Mouse (Mus musculus): ENCODE results near the gene Sf1.
A peak's percentile ranks its signal among the peaks of the same experiment; 100 is the strongest.

The Sf1 gene

DNA sequence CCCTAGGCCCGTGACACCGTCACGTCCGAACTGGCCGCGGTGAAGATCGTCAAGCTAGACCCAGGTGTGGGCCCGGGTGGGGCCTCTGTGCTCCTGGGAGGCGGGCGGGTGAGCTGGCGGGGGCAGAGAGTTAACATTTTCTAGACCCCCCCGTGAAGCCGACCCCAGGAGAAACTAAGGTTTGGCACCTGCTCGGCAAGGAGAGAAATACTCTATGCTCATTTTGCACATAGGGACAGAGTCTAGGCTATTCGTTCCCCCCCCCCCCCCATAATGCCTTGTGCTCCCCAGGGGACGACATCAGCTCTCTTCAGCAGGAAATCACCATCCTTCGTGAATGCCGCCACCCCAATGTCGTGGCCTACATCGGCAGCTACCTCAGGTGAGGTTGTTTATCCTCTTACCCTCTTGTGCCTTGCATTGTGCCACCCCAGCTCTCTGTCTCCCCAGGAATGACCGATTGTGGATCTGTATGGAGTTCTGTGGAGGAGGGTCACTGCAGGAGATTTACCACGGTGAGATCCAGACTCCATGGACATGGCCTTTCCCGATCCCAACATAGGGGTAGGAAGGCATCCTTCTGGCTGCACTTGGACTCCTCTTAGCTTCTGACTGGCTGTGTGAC lies 21.9 kb upstream of the Sf1 start:
- DNase-seq (ENCODE audit: low read depth, low spot score), result no peak

DNA sequence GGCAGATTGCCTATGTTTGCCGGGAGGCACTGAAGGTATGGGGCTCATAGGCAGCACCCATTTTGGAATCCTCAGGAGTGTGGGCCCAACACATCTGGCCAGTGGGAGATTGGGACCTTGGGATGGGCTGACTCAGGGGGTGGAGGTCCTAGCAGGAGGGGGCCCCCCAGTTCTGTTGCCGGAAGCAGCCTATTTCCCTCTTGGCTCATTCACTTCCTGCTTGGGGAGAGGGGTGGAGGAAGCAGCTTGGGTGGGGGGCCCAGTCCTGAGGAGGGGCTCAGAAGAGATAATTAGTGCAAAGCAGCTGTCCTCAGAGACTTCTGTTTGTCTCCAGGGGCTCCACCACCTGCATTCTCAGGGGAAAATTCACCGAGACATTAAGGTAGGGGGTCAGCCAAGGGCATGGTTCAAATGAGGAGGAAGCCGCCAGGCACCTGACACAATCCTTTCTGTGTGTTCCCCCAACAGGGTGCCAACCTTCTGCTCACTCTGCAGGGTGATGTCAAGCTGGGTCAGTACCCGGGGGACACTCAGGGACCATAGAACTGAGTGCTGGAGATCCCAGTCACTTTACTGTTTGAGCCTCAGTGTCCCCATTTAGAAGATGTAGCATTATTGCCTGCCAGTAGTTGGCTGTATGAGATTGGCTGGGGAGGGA lies 21.1 kb upstream of the Sf1 start:
- DNase-seq (ENCODE audit: low read depth, low spot score), result no peak

DNA sequence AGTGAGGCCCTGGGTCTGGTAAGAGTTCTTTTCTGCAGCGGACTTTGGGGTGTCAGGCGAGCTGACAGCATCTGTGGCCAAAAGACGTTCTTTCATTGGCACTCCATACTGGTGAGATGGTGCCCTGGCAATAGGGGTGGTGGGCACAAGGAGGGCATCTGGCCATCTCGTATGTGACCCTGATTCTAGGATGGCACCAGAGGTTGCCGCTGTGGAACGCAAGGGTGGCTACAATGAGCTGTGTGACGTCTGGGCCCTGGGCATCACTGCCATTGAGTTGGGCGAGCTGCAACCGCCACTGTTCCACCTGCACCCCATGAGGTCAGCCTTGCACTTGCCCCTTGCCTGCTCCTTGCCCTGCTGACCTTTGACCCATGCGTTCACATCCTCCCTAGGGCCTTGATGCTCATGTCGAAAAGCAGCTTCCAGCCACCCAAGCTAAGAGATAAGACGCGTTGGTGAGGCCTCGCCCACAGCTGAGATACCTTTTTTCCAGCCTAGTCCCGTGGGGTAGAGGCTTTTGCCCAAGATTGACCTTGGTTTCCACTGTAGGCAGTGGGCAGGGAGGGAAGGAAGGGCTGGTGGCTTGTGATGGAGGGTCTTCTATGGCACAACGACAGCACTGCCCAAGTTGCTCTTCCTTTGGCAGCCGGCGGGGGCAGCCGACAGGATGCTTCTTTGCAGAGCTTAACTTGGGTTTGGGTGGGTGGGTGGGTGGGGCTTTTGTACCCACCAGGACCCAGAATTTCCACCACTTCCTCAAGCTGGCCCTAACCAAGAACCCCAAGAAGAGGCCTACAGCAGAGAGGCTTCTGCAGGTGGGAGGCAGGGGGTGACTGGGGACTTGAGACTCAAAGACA lies 20.2 kb upstream of the Sf1 start:
- DNase-seq (ENCODE audit: low read depth, low spot score), result no peak

DNA sequence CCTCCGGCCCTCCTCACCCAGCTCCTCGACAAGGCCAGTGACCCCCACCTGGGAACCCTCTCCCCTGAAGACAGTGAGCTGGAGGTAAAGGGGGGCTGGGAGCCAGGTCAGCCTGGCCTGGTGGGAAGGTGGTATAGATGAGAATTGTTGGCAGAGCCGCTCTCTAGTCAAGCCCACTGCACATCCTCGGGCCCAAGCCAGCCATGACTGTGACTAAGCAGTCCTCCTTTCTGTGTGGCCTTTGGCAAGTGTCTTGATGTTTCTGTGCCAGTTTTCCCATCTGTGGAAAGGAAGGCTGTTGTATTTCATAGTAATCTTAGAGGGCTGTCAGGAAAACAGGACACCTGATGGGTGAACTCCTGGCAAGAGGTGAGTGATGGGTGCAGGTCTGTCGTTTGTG lies 19.5 kb upstream of the Sf1 start:
- DNase-seq (ENCODE audit: low read depth, low spot score), result no peak

DNA sequence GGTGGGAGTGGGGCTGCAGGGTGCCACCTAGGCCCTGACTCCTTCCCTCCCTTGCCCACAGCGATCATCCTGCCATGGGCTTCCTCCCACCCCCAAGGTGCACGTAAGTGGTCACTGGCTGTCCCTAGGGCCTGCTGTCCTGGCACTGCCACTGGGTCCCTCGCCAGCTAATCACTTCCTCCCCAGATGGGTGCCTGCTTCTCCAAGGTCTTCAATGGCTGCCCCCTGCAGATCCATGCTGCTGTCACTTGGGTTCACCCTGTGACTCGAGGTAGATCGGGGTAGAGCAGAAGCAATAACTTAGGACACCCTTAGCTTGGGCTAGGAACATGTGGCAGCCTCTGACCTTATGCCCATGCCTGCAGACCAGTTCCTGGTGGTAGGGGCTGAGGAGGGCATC lies 17.5 kb upstream of the Sf1 start:
- no peak for DNase-seq (ENCODE audit: low read depth, low spot score)

DNA sequence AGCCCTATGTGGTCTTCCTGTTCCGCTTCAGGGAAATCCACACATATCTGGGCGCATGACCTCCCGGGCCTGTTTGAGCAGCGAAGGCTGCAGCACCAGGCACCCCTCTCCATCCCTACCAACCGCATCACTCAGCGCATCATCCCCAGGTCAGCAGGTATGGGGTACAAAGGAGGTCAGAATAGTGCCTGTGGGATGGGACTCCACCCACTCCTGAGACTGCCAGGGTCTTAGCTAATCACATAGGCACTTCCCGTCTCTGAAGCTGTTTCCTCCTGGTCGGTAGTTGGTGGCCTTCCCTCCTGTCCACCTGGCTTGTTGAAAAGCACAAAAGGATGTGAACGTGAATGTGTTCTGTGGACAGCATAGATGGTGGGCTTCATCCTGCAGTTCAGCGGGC lies 16.8 kb upstream of the Sf1 start:
- no peak for DNase-seq (ENCODE audit: low read depth, low spot score)

DNA sequence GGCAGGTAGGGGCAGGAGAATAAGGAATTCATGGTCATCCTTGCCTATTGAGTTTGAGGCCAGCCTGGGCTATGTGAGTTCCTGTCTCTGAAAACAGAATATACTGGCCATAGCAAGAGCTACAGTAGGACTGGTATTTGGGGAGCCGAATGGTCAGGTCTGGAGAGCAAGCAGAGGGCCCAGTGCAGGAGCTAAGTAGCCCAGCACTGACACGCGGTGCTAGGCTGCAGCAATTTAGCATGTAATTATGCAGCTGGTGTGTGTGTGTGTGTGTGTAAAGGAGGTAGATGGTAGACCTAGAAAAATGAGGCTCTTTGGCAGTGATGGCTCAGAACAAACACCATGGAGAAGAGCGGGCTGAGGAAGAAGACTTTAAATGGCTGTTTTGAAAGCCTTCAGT lies 15.9 kb upstream of the Sf1 start:
- no peak for DNase-seq (ENCODE audit: low read depth, low spot score)

DNA sequence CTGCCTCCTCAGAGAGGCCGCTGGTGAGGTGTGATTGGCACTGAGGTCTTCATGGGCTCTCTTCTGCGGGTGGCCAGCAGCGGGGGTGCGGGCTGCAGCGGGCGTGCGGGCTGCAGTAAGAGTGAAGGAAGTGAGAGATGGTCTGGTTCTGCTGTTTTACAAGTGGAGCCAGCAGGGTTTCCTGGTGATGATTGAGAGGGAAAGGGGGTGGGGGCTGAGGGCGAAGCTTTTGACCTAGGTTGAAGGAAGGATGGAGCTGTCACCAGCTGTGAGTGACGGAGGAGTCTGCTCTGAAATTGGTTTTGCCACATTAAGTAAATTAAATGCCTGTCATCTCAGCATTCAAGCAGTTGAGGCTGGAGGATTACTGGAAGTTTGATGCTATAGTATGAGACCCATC lies 14.8 kb upstream of the Sf1 start:
- no peak for DNase-seq (ENCODE audit: low read depth, low spot score)

DNA sequence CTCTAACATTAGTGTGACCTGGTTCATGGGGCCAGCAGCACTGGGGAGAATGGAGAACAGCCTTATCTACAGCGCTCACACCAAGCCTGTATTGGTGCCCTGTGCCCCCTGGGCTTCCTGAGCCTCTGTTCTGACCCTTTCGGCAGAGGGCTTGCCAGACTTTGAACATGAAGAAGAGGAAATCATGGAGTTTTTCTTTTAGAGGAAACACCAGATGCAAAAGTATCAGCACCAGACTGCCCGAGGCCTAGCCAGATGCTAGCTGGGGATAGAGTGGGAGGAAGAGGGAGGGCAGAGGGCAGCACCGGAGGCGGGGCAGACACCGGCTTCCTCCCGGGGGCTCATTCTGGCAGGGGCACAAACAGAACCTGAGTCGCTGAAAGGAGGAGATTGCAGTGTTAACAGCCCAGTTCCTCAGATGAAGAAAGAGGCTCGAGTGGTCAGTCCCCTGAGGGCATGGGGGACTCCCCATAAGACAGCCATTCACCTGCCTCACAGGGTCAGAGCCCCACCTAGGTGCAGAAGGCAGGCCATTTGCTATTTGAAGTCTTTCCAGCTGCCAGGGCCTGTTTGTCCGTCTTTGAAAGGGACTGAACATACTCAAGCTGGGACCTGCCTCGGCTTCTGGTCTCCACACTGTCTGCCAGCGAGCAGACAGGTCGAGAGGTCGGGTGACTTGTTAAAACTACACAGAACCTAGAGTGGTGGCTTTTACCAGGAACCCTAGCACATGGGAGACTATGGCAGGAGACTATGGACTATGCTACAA lies 14.1 kb upstream of the Sf1 start:
- no peak for DNase-seq (ENCODE audit: low read depth, low spot score)

DNA sequence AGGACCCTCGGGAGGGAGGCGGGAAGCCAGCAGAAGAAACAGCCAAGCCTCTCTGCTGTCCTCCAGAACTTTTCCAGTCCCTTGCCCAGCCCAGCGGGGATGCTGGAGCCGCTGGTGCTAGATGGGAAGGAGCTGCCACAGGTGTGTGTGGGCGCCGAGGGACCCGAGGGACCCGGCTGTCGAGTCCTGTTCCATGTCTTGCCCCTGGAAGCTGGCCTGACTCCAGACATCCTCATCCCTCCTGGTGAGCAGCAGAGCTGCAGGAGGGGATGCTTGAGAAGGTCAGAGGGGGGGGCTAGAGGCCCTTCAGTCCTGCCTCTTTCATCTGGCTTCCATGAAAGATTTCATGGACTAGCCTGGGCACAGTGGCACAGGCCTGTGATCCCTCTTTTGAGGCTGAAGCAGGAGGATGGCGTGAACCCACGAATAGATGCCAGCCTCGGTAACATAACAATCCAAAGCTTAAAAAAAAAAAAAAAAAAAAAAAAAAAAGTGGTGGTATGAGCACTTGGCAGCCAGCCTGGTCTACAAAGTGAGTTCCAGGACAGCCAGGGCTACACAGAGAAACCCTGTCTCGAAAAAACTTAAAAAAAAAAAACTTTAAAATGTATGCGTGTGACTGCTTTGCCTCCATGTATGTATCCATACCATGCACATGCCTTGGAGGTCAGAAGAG lies 11.9 kb upstream of the Sf1 start:
- no peak for DNase-seq (ENCODE audit: low read depth, low spot score)

DNA sequence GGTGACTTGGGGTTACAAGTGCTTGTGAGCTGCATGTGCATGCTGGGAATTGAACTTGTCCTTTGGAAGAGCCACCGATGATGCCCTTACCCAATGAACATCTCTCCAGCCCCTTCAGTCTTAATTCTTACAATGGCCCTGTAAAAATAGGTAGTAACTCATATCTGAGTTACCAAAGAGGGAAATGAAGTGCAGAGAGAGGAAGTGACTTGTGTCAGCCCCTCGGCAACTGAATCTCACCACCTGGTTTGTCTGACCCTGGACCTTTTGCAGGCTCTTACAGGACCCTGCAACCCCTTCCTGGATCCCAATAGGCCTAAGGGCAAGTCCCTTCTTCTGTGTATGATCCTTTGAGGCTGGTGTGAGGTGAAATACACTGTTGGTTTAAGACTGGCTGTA lies 11.4 kb upstream of the Sf1 start:
- DNase-seq (ENCODE audit: low read depth, low spot score), result no peak

DNA sequence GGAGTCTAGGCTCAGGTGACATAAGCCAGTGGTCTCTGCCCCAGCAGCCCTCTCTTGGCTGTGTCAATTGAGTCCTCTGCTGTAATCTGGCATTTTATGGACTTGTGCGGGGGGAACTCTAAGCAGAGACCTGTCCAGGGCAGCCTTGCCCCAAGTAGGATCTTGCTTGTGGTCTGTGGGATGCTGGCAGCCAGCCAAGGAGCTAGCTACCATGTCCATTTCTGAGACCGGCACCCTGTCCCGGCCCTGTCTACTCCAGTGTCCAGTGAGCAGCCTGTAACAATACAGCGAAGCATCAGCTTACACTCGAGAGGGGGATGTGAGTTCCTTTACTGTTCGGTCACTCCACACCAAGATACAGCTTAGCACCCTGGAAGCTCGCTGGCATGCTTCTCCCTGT lies 9.5 kb upstream of the Sf1 start:
- no peak for DNase-seq (ENCODE audit: low read depth, low spot score)

DNA sequence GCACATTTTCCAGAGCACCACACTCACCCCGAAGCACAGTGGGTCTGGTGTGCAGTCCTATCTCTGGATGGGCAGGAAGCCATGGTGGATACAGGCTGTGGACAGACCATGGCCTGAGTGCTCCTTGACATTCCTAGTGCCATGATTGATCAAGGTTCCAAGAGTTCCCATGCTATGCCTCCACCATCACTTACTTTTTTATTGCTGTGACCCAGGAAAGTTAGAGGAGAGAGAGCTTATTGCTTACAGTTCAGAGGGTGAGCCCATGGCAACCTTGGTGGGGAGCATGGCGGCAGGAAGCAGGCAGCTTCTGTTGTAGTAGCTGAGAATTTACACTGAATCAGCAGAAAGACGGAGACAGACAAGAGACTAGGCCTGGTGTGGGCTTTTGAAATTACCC lies 2.2 kb upstream of the Sf1 start:
- no peak for DNase-seq (ENCODE audit: low read depth, low spot score)

DNA sequence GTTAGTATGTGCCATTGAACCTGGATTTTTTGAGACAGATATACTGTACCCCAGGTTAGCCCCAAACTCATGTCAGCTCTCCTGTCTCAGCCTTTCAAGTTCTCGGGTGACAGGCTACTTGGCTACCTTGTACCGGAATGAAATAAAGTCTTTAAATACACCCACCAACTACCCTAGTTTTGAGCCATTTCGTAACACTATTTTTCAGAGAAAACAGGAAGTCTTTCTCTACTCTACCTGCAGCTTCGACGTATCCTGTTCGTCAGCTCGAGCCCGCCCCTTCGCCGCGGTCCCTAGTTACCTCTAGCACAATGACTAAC lies 439 bp upstream of the Sf1 start:
- DNase-seq (ENCODE audit: low read depth, low spot score), result no peak

DNA sequence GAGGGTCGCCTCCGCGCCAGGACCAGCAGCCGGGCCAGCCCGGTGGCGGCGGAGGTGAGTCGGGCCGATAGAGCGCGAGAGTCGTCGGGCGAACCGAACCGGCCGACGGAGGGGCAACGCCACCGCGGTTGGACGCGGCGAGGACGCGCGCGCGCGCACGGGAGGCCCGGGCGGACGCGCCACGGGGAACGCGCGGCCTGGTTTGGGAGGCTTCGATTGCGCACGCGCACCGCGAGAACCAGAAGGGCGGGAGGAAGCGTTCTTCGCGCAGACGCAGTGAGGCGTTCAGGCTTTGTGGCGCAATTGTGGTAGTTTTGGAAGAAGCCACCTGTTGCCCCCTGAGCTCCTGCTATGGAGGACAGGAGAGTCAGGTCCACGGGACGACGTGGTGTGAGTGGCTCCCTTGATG lies 831 bp downstream of the Sf1 start:
- peak; percentile 71 for DNase-seq (ENCODE audit: low read depth, low spot score)

DNA sequence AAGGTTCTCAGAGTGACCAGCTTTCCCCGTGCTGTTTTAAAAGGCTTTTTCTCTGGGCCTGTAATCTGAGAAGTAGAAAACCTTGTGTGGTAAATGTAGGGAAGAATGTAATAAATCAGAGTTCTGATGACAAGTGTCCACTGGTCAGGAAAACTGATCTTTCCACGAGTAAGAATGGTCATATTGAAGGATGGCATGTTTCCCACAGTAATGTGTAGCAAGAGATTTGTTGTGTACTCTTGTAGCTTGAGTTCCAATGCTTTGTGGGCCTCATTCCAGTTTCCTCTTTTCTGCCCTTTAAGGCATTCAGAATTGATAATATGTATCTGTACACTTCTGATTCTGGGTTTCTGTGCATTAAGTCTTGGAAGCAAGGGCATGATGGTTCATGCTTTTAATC lies 1.4 kb downstream of the Sf1 start:
- DNase-seq (ENCODE audit: low read depth, low spot score), result no peak

DNA sequence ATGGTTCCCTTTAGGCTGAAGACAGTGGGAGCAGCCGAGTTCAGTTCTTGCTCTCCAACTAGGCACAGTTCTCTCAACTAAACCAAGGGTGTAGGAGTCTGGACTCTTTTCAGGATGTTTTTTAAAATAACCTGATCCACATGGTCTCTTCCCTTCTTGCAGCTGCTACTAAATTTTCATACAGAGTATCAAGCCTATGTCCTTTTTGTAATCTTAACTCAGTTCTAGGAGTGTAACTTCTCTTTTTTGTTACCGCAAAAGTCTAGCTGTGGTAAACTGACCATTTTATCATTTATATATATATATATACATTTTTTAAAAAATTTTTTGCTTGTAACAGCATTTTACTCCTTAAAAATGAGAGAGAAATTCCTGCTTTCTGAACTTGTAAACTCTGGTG lies 6.7 kb downstream of the Sf1 start:
- peak; percentile 28 for DNase-seq (ENCODE audit: low read depth, low spot score)

DNA sequence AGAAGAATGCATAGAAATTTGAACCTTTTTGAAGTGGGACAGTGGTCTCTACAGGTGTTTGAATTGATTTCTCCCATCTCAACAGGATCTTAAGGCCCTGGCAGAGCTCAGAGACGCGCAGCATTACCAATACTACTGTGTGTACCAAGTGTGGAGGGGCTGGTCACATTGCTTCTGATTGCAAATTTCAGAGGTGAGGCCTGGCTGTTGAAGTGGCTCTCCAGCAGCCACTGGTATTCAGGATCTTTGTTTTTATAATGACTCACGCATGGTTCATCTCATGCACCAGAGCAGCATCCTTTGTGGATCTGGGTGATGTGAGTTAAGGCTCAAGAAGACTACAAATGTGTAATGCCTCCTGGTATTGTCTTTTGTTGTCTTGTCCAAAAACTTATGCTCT lies 8.9 kb downstream of the Sf1 start:
- DNase-seq (ENCODE audit: low read depth, low spot score), result no peak

DNA sequence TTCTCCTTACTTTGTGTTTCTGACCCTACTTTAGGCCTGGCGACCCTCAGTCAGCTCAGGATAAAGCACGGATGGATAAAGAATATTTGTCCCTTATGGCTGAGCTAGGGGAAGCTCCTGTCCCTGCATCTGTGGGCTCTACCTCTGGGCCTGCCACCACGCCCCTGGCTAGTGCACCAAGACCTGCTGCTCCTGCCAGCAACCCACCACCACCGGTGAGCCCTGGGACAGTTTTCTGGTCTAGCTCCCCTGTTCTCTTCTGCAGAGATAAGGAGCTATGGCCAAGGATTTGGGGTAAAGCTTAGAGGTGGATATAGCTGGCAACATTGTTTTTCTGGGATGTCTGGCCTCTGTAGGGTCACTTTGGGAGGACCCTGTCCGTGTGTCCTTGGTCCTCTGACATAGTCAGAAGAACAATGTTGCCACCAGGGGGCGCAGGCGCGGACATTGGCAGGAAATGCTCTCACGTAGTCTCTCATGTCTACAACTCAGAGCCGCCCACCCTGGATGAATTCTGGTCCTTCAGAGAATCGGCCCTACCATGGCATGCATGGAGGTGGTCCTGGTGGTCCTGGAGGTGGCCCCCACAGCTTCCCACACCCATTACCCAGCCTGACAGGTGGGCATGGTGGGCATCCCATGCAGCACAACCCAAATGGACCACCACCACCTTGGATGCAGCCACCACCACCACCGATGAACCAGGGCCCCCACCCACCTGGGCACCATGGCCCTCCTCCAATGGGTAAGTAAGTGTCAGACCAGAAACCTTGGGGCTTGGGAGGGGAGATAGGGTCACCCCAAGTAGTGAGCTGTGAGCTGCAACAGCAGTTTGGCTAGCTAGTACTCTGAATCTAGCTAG lies 10.3 kb downstream of the Sf1 start:
- no peak for DNase-seq (ENCODE audit: low read depth, low spot score)

DNA sequence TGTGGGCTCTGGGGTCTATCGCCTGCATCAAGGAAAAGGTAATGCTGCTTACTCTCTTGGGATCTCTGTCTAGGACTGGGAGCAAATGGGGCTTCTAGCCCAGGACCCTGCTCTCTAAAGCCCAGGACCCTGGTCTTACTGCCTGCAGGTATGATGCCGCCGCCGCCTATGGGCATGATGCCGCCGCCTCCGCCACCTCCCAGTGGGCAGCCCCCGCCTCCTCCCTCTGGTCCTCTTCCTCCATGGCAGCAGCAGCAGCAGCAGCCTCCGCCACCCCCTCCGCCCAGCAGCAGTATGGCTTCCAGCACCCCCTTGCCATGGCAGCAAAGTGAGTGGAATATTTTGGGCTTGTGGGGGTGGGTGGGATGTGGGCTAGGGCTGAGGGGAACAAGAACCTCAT lies 11.1 kb downstream of the Sf1 start:
- DNase-seq (ENCODE audit: low read depth, low spot score), result no peak

Measured in telencephalon, adult 2 months (tissue).